Mouse (Mus musculus) midbrain, embryonic 16.5 days (tissue): ENCODE results near the gene Cldn17. TPM values are rescaled to one million over a fixed set of nuclear protein-coding genes. Genes with fewer than 3 reads are reported as not detected.

Experiments used
- ATAC-seq: fragments of 200-750 bp; cut with Nextera tagmentation; 2 replicates; pipeline ENCODE4 v1.8.0; 2017; ENCODE audit warnings: moderate TSS enrichment
- H3K27ac ChIP-seq: fragments of 300-500 bp; sonication (generic); 2 replicates; pipeline ENCODE4 v1.5.1; 2014; ENCODE audit warnings: mild to moderate bottlenecking, low read length, mixed read lengths
- H3K27me3 ChIP-seq: fragments of 300-500 bp; sonication (generic); 2 replicates; pipeline ENCODE4 v1.6.1; 2014; ENCODE audit warnings: low read depth, low read length, mixed read lengths; ENCODE audit not compliant: control insufficient read depth, insufficient read depth
- H3K36me3 ChIP-seq: fragments of 300-500 bp; sonication (generic); 2 replicates; pipeline ENCODE4 v1.6.1; 2014; ENCODE audit warnings: mild to moderate bottlenecking, low read length, moderate library complexity, mixed read lengths; ENCODE audit not compliant: control insufficient read depth, insufficient read depth
- H3K4me1 ChIP-seq: fragments of 300-500 bp; sonication (generic); 2 replicates; pipeline ENCODE4 v1.6.1; 2014; ENCODE audit warnings: mild to moderate bottlenecking, low read length, mixed read lengths; ENCODE audit not compliant: control insufficient read depth, insufficient read depth
- H3K4me2 ChIP-seq: fragments of 300-500 bp; sonication (generic); 2 replicates; pipeline ENCODE4 v1.6.1; 2014; ENCODE audit warnings: mild to moderate bottlenecking, low read length, mixed read lengths
- H3K4me3 ChIP-seq: fragments of 300-500 bp; sonication (generic); 2 replicates; pipeline ENCODE4 v1.5.1; 2014; ENCODE audit warnings: low read depth, mild to moderate bottlenecking, low read length, moderate library complexity, mixed read lengths
- H3K9ac ChIP-seq: fragments of 300-500 bp; sonication (generic); 2 replicates; pipeline ENCODE4 v1.6.1; 2014; ENCODE audit warnings: low read depth, low read length, mixed read lengths
- H3K9me3 ChIP-seq: fragments of 300-500 bp; sonication (generic); replicated peaks from 2 replicates; pipeline ENCODE4 v1.6.1; 2014; ENCODE audit warnings: mild to moderate bottlenecking, low read length, mixed read lengths; ENCODE audit not compliant: control insufficient read depth, poor library complexity, severe bottlenecking
- WGBS: fragments of 180-500 bp; shearing (Covaris S2); extraction: QIAGEN DNeasy Blood & Tissue Kit; methylation state at CpG from one replicate; pipeline ENCODE4 v1.1.7; 2014; 5-methylcytosine and 5-hydroxymethylcytosine counted together
- polyA plus RNA-seq: library from polyadenylated mRNA; unstranded; fragments of >200 nt; fragmentation: Nextera tagmentation; extraction: Ambion mirVana; gene quantifications from 2 replicates; pipeline ENCODE4 v1.2.1, GENCODE M21; 2015

Gene Cldn17
- not detected in 2 replicates for polyA plus RNA-seq

DNA sequence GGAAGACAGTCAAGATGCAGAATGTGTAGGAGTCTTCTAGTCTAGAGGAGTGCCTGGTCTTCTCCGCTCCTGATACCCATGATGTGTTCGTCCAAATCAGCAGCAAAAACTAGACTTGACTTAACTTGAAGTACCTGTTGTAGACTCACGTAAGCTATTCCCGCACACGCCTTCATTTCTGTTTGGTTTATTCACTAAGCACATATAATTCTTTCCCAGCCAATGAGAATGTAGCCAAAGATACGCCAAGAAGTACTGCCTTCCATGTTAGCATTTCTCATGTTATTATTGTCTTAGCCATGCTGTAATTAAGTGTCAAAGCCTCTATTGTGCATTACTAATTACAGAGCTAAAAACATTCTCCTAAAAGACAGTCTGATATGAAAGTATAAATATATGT, at the start of gene Cldn17:
Cldn17 (minus strand) TSS at position 101 of the 400 bp plus-strand sequence.
- no peak within 1 kb of the TSS for H3K9ac ChIP-seq
- no peak within 1 kb of the TSS for H3K4me3 ChIP-seq
- no peak within 1 kb of the TSS for H3K27ac ChIP-seq
- no peaks in the 10 kb centered on the region for H3K4me1 ChIP-seq
- no peak within 1 kb of the TSS for H3K4me2 ChIP-seq
- WGBS, result 94% methylated on average over 6 of the region's 6 CpGs
- ATAC-seq, result no peak
- no peaks in the 10 kb centered on the region for H3K27me3 ChIP-seq
- H3K36me3 ChIP-seq, result no peaks in the 10 kb centered on the region
- H3K9me3 ChIP-seq, result no peaks in the 10 kb centered on the region

DNA sequence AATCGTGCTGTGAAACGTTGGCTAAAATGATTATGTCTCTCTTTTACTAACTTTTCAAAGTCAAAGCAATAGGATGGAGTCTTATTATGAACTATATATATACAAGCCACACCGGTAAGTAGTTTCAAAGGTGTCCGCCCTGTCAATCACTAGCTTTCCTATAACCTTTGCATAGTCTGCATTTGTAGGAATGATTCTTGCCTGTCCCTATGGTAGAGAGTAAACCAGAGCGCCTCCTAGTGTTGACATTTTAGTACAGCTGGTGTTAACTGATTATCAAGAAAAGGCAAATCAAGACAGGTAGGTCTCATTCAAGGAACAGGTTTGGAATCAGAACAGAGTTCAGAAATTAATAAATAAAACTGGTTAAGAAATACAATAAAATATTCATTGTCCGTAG, 35.7 kb upstream of the Cldn17 start:
- Histone ChIP-seq H3K4me1 (no peaks in the 10 kb centered on the region), H3K9ac (no peak overlapping the region), H3K4me2 (no peak overlapping the region), H3K9me3 (no peaks in the 10 kb centered on the region), H3K27me3 (no peaks in the 10 kb centered on the region), H3K4me3 (no peak overlapping the region), H3K36me3 (no peaks in the 10 kb centered on the region), H3K27ac (no peak overlapping the region)
- 56% methylated on average over 6 of the region's 6 CpGs for WGBS
- ATAC-seq, result no peak

DNA sequence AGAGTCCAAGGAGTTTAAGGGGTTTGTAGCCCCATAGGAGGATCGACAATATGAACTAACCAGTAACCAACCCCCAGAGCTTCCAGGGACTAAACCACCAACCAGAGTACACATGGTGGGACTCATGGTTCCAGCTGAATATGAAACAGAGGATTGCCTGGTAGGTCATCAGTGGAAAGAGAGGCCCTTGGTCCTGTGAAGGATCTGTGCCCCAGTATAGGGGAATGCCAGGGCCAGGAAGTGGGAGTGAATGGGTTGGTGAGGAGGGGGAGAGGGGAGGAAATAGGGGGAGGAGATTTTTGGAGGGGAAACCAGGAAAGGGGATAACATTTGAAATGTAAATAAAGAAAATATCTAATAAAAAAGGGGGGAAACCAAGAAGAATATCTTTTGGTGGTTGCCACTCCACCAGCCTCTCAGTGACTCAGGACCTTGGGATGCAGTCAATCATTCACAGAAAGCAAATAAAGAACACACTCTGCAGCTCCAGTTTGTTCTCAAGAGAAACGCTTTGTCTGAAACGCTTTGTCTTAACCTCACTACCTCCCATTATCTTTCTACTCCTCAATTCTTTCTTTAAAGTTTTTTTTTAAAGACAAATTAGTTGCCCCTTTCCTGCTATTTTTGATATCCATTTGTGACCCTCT, 33.2 kb upstream of the Cldn17 start:
- 85% methylated on average over 3 of the region's 3 CpGs for WGBS
- no peaks in the 10 kb centered on the region for H3K9me3 ChIP-seq
- H3K27ac ChIP-seq, result no peak overlapping the region
- no peak overlapping the region for H3K4me3 ChIP-seq
- no peak overlapping the region for H3K9ac ChIP-seq
- no peak for ATAC-seq
- H3K4me2 ChIP-seq, result no peak overlapping the region
- no peaks in the 10 kb centered on the region for H3K4me1 ChIP-seq
- H3K27me3 ChIP-seq, result no peaks in the 10 kb centered on the region
- H3K36me3 ChIP-seq, result no peaks in the 10 kb centered on the region

DNA sequence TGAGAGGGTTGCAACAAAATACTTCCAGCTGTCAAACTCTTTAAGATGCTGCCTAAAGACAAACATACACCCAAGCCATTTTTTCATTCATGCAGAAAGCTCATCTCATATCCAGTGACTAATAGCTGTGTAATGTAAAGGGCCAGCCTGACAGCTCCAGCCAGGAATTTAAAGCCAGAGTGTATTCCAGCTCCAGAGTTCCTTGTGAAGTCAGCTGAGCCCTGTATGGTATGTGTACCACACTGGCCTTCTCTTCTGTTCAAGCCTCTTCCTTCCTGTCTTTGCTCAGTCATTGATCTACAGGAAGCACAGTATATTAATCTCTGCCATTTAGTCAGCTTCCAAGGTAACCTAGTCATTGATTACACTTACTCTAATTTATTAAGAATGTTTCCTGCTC, 4.6 kb upstream of the Cldn17 start:
- no peak for ATAC-seq
- Histone ChIP-seq H3K36me3 (no peaks in the 10 kb centered on the region), H3K4me3 (no peak overlapping the region), H3K27ac (no peak overlapping the region), H3K27me3 (no peaks in the 10 kb centered on the region), H3K9me3 (no peaks in the 10 kb centered on the region), H3K9ac (no peak overlapping the region), H3K4me1 (no peaks in the 10 kb centered on the region), H3K4me2 (no peak overlapping the region)

DNA sequence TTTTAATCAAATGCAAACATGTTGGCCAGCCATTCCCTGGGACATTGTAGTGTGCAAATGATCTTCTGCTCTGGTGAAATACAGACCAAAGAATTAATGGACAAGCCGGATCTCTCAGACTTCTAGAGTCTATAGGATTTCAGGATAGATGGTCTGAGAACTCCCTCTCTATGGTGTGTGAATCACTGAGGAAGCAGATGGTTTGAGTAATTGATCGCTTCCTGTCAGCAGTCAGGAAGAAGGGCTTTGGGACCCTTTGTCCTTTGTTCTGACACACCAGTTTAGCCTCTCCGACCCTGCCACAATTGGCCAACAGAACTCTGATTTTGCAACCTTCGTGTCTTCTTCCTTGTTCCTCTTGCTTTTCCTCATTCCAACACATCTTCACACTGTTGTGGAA, 1.4 kb upstream of the Cldn17 start:
- H3K4me3 ChIP-seq, result no peak overlapping the region
- no peak overlapping the region for H3K27ac ChIP-seq
- no peaks in the 10 kb centered on the region for H3K36me3 ChIP-seq
- 86% methylated on average over 4 of the region's 4 CpGs for WGBS
- H3K4me2 ChIP-seq, result no peak overlapping the region
- H3K4me1 ChIP-seq, result no peaks in the 10 kb centered on the region
- no peak overlapping the region for H3K9ac ChIP-seq
- H3K9me3 ChIP-seq, result no peaks in the 10 kb centered on the region
- ATAC-seq, result no peak
- H3K27me3 ChIP-seq, result no peaks in the 10 kb centered on the region

GRCm38 (mm10) chr16:88506338-88506737, 440 bp downstream of the Cldn17 start:
- Histone ChIP-seq H3K27me3 (no peaks in the 10 kb centered on the region), H3K9me3 (no peaks in the 10 kb centered on the region), H3K27ac (no peak overlapping the region), H3K9ac (no peak overlapping the region), H3K4me2 (no peak overlapping the region), H3K4me1 (no peaks in the 10 kb centered on the region), H3K4me3 (no peak overlapping the region), H3K36me3 (no peaks in the 10 kb centered on the region)
- WGBS, result 98% methylated on average over 11 of the region's 11 CpGs
- ATAC-seq, result no peak

- Histone ChIP-seq H3K4me2 (no peak overlapping the region), H3K4me1 (no peaks in the 10 kb centered on the region), H3K27me3 (no peaks in the 10 kb centered on the region), H3K9ac (no peak overlapping the region), H3K4me3 (no peak overlapping the region), H3K36me3 (no peaks in the 10 kb centered on the region), H3K27ac (no peak overlapping the region), H3K9me3 (no peaks in the 10 kb centered on the region)
- no peak for ATAC-seq
Observed at GRCm38 (mm10) chr16:88488096-88488495, 18.7 kb downstream of the Cldn17 start.

- Histone ChIP-seq H3K27ac (no peak overlapping the region), H3K4me1 (no peaks in the 10 kb centered on the region), H3K9me3 (no peaks in the 10 kb centered on the region), H3K9ac (no peak overlapping the region), H3K27me3 (no peaks in the 10 kb centered on the region), H3K4me2 (no peak overlapping the region), H3K4me3 (no peak overlapping the region), H3K36me3 (no peaks in the 10 kb centered on the region)
- no peak for ATAC-seq
- 81% methylated on average over 3 of the region's 3 CpGs for WGBS
Observed at GRCm38 (mm10) chr16:88480011-88480774, 26.6 kb downstream of the Cldn17 start.

- Histone ChIP-seq H3K9ac (no peak overlapping the region), H3K4me3 (no peak overlapping the region), H3K27me3 (no peaks in the 10 kb centered on the region), H3K9me3 (no peaks in the 10 kb centered on the region), H3K4me1 (no peaks in the 10 kb centered on the region), H3K36me3 (no peaks in the 10 kb centered on the region), H3K4me2 (no peak overlapping the region), H3K27ac (no peak overlapping the region)
- 89% methylated on average over 3 of the region's 3 CpGs for WGBS
- no peak for ATAC-seq
Observed at GRCm38 (mm10) chr16:88463235-88463634, 43.5 kb downstream of the Cldn17 start.
